Mouse (Mus musculus) ES-E14 (cell line): ENCODE data around the gene Grrp1. TPM values are rescaled to one million over a fixed set of nuclear protein-coding genes. Genes with fewer than 3 reads are reported as not detected.

Source experiments
- DNase-seq: peaks from one replicate; pipeline ENCODE4 v3.0.0-alpha.2; 2013; ENCODE audit warnings: low read depth, low spot score
- H3K27ac ChIP-seq: 2 replicates; pipeline ENCODE4 v1.5.1; 2012; ENCODE audit warnings: low read depth, mild to moderate bottlenecking, low read length, moderate library complexity, mixed read lengths; ENCODE audit not compliant: poor library complexity, insufficient read depth, severe bottlenecking
- H3K36me3 ChIP-seq: 2 replicates; pipeline ENCODE4 v1.6.1; 2012; ENCODE audit warnings: mild to moderate bottlenecking, low read length, moderate library complexity, mixed read lengths; ENCODE audit not compliant: control insufficient read depth, poor library complexity, insufficient read depth, severe bottlenecking
- H3K4me1 ChIP-seq, 2 experiments: fragments of 150-350 bp in 1 of 2; sonication (generic) in 1 of 2; 2 replicates each; pipeline ENCODE4 v1.6.1; 2012; ENCODE audit warnings: low read length in 2 of 2, mild to moderate bottlenecking in 1 of 2, mixed read lengths in 1 of 2; ENCODE audit not compliant: control insufficient read depth in 2 of 2, insufficient read depth in 2 of 2, poor library complexity in 1 of 2
- H3K4me3 ChIP-seq, 2 experiments: fragments of 150-350 bp in 1 of 2; sonication (generic) in 1 of 2; 2 replicates each; pipeline ENCODE4 v1.5.1; 2012; ENCODE audit warnings: low read length in 2 of 2, low read depth in 1 of 2, mild to moderate bottlenecking in 1 of 2, mixed read lengths in 1 of 2; ENCODE audit not compliant: insufficient read depth in 1 of 2, poor library complexity in 1 of 2, severe bottlenecking in 1 of 2
- H3K9ac ChIP-seq: 2 replicates; pipeline ENCODE4 v1.6.1; 2012; ENCODE audit warnings: low read depth, mild to moderate bottlenecking, low read length, mixed read lengths; ENCODE audit not compliant: poor library complexity, insufficient read depth, severe bottlenecking
- H3K9me3 ChIP-seq: fragments of 150-350 bp; sonication (generic); 2 replicates; pipeline ENCODE4 v1.6.1; 2012; ENCODE audit warnings: low read depth, mild to moderate bottlenecking, low read length; ENCODE audit not compliant: control insufficient read depth, insufficient read depth
- CHD2 ChIP-seq: IDR thresholded peaks from 2 replicates; pipeline ENCODE4 v1.6.1; 2014; ENCODE audit warnings: mild to moderate bottlenecking, low read depth, low read length, inconsistent platforms
- HCFC1 ChIP-seq: IDR thresholded peaks from 2 replicates; pipeline ENCODE4 v1.6.1; 2012; ENCODE audit warnings: low read length, inconsistent platforms, borderline replicate concordance; ENCODE audit not compliant: insufficient read depth
- MAFK ChIP-seq: IDR thresholded peaks from 2 replicates; pipeline ENCODE4 v1.6.1; 2014; ENCODE audit warnings: mild to moderate bottlenecking, low read depth, low read length, inconsistent platforms; ENCODE audit not compliant: insufficient read depth
- ZC3H11A ChIP-seq: IDR thresholded peaks from 2 replicates; pipeline ENCODE4 v1.6.1; 2012; ENCODE audit warnings: low read depth, mild to moderate bottlenecking, inconsistent platforms, low read length, borderline replicate concordance
- ZNF384 ChIP-seq: IDR thresholded peaks from 2 replicates; pipeline ENCODE4 v1.6.1; 2012; ENCODE audit warnings: low read depth, low read length, inconsistent platforms
- in situ Hi-C, 2 experiments: fragments of 600-800 bp; cut with MboI; formaldehyde crosslinking; loops; one replicate each; pipeline ENCODE4 v1.15.1; 2025; ENCODE audit warnings: low sequenced_read_pairs in 2 of 2, inconsistent platforms in 1 of 2; ENCODE audit not compliant: unreplicated experiment in 2 of 2
- total RNA-seq: library from RNA; depleted of rRNA; stranded (reverse); fragments of 300-350 nt; gene quantifications from 2 replicates; pipeline ENCODE4 v1.2.3, GENCODE M21; 2012

Gene Grrp1
- total RNA-seq, 1 experiment, result 1.6 TPM

DNA sequence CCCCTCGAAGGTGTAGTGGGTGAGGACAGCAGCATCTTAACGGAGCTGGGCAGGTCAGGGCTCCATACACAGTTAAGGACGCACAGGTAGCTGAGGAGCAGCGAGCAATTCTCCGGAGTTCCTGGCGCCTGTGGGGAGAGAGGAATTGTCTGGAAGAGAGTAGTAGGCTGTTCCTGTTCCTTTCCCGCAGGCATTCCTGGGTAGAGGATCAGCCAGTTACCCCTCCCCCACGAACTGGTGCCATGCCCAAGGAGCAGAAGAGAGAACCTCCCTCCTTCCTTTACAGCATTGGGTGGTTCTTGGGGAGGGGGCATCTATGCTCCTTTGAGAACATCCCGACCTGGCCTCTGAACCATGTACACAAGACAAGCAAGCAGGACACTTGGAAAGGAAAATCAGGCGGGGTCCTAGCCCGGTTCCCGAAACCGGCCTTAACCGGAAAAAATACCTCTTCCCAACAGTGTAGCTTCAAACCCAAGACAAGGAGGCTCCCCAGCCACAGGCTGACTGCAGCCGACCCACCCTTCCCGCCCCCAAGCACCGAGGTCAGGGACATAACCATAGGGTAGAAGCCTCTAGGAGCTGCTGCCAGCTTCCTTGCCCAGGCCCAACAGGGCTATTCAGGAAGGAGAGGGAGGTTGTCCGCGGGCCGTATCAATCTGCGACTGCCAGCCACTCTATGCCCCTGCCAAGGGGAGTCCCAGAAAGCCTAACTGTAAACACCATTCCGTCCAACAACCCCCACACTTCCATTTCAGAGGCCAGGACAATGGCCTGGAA lies 1.6 kb downstream of the Grrp1 start:
- DNase-seq, result peak; percentile 70
- Histone ChIP-seq H3K36me3 (no peaks in the 10 kb centered on the region), H3K9ac (peak overlapping the region; percentile 75), H3K4me1 (peaks cover 12 to 38% of the 10 kb centered on the region in 2 experiments), H3K4me3 (peak overlapping the region; percentile 56 to 71), H3K9me3 (no peaks in the 10 kb centered on the region), H3K27ac (no peak overlapping the region)
- TF ChIP-seq MAFK, result no peak
- no peak for TF ChIP-seq HCFC1
- no peak for TF ChIP-seq ZC3H11A
- no peak for TF ChIP-seq CHD2
- TF ChIP-seq ZNF384, result no peak
- in situ Hi-C loops, result no loop called here

DNA sequence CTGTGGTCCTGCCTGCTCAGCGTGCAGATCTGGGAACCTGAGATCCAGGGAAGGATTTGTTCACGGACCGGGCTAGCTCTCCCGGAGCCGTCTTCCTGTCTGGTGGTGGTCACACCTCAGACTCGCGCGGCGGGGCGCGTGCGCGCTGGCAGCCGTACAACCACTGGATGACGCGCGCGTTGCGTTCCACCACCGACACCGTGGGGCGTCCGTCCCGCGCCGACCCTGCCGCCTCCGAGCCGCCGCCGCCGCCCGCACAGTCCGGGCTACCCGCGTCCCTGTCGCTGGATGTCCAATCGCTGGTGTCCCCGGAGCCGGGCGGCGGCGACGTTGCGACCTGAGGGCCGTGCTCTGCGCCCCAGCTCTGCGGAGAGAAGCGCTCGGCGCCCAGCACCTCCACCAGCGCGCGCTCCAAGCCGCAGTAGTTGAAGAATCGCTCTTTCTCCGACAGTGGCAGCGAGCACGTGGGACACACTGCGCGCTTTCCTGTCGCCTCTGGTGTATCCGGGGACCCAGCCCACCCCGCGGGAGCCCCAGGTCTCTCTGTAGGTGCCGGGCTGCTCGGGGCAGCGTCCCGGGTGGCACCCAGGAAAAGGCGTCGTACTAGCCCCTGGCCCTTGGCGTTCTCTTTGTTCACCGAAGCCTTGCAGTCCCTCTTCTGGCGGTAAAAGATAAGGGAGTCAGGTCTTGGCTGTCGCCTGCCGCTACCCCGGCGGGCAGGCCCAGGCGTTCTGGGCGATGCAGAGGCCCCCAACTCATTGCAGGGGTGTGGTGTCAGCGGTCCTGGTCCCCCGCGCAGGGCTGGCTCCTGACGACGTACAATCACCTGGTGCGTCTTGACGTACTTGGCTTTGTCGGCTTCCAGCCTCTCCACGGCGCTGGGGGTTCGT lies 2.4 kb downstream of the Grrp1 start:
- Histone ChIP-seq H3K27ac (no peak overlapping the region), H3K4me3 (peak overlapping the region; percentile 56 to 71), H3K9ac (peak overlapping the region; percentile 75), H3K9me3 (no peaks in the 10 kb centered on the region), H3K36me3 (no peaks in the 10 kb centered on the region), H3K4me1 (peaks cover 11 to 36% of the 10 kb centered on the region in 2 experiments)
- in situ Hi-C loops, result no loop called here
- no peak for DNase-seq
- no peak for TF ChIP-seq HCFC1
- TF ChIP-seq MAFK, result no peak
- no peak for TF ChIP-seq ZC3H11A
- no peak for TF ChIP-seq CHD2
- no peak for TF ChIP-seq ZNF384

- H3K9ac ChIP-seq, result peak overlapping the region; percentile 75
- peak overlapping the region; percentile 56 to 71 for H3K4me3 ChIP-seq
- no peak for DNase-seq
- no peak overlapping the region for H3K27ac ChIP-seq
- no peaks in the 10 kb centered on the region for H3K9me3 ChIP-seq
- no peak for TF ChIP-seq MAFK
- no peak for TF ChIP-seq CHD2
- TF ChIP-seq ZNF384, result no peak
- TF ChIP-seq ZC3H11A, result no peak
- TF ChIP-seq HCFC1, result no peak
- in situ Hi-C loops, result no loop called here
- H3K36me3 ChIP-seq, result no peaks in the 10 kb centered on the region
- peaks cover 8 to 32% of the 10 kb centered on the region in 2 experiments for H3K4me1 ChIP-seq
These were observed 3.0 kb downstream of the Grrp1 start for GRCm38 (mm10) chr4:134250930-134251240.

DNA sequence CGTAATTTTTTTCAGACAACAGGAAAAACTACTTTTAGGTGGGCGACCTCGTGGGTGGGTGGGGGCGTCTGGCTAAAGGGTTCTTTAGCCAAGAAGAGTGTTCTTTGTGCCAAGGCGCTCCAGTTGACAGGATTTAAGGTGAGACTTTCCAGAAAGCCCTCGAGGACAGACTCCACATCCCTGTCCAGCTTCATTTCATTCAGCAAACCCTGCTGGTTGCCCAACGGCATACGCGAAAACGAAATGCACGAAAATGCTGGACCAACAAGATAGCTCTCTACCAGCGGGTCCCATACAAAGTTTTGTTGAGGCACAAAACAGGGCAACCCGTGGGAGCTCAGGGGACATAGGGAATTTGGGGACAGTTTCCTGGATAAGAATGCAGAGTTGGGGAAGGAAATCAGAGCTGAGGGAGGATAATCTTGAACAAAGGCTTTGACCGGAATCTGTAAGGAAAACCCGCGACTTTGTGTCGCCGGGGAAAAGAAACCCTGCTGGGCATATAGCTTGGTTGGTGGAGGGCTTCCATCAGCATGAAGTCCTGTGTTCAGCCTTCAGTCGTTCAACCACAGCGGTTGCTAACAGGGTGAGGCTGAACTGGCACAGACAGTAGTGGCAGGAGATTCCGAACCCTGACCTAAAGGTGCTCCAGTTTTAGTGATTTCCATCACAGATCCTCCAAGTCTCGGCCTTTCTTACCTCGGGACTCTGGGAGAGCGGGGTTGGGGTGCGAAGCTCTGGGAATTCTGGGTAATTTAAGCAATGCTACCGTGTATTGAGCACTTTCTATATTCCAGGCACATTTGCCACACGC lies 3.6 kb downstream of the Grrp1 start:
- Histone ChIP-seq H3K9ac (peak overlapping the region; percentile 59; the same call in 1 of the 2 replicates), H3K27ac (no peak overlapping the region), H3K4me1 (peaks cover 8 to 28% of the 10 kb centered on the region in 2 experiments), H3K36me3 (no peaks in the 10 kb centered on the region), H3K4me3 (peak overlapping the region; percentile 65 to 71), H3K9me3 (no peaks in the 10 kb centered on the region)
- in situ Hi-C loops, result no loop called here
- no peak for DNase-seq
- no peak for TF ChIP-seq CHD2
- no peak for TF ChIP-seq ZC3H11A
- no peak for TF ChIP-seq HCFC1
- TF ChIP-seq MAFK, result no peak
- no peak for TF ChIP-seq ZNF384
